Mouse (Mus musculus) lung, adult 2 months (tissue): ENCODE data around the gene Tns3. TPM values are rescaled to one million over a fixed set of nuclear protein-coding genes. Genes with fewer than 3 reads are reported as not detected.

Source experiments
- DNase-seq: peaks from one replicate; pipeline ENCODE4 v3.0.0; 2022
- H3K4me1 ChIP-seq: fragments of 200-500 bp; 2 replicates; pipeline ENCODE4 v1.6.1; 2011; ENCODE audit warnings: low read length; ENCODE audit not compliant: control insufficient read depth, insufficient read depth
- H3K4me3 ChIP-seq: fragments of 200-500 bp; replicated peaks from 2 replicates; pipeline ENCODE3; 2011; ENCODE audit warnings: low read depth, mild to moderate bottlenecking, control low read depth, low read length; ENCODE audit errors: extremely low read depth
- CTCF ChIP-seq: fragments of 200-500 bp; IDR thresholded peaks from 2 replicates; pipeline ENCODE4 v1.5.1; 2011; ENCODE audit warnings: mild to moderate bottlenecking, low read length, control low read depth; ENCODE audit not compliant: insufficient read depth
- POLR2A ChIP-seq: fragments of 200-500 bp; IDR thresholded peaks from 2 replicates; pipeline ENCODE4 v1.6.1; 2011; ENCODE audit warnings: low read depth, mild to moderate bottlenecking, control low read depth, low read length, borderline replicate concordance; ENCODE audit errors: extremely low read depth
- WGBS: fragments of 180-500 bp; shearing (Covaris S2); methylation state at CpG from one replicate; pipeline ENCODE4 v1.1.7; 2018; 5-methylcytosine and 5-hydroxymethylcytosine counted together
- polyA plus RNA-seq: library from polyadenylated mRNA; depleted of rRNA; stranded (reverse); fragments of >200 nt; gene quantifications from 2 replicates; pipeline ENCODE4 v1.2.3, GENCODE M21; 2012

The Tns3 gene
- polyA plus RNA-seq, 1 experiment, result 160 TPM

DNA sequence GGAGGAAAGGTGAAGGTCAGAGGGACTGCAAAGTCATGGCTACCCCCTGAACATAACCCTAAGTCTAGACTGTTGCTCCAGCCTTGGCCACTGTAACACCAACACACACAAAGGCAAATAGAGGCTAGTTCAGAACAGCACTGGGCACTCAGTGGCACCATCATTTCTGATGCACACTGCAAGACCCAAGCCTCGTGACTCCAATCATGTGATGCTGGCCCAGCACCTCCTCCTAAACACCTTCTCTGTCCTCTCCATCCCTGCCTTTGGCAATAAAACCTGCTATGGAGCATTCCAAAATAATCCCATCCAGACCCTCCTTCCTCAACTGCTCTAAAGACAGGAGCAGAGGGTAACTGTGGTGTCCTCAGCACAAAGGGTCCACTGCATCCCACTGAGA is 27.7 kb downstream of the Tns3 start:
- peaks cover 3% of the 10 kb centered on the region; the same call in 1 of the 2 replicates for H3K4me1 ChIP-seq
- 73% methylated on average over 1 of the region's 1 CpGs for WGBS
- TF ChIP-seq CTCF, result no peak
- no peak for TF ChIP-seq POLR2A
- no peak overlapping the region for H3K4me3 ChIP-seq
- DNase-seq, result no peak

DNA sequence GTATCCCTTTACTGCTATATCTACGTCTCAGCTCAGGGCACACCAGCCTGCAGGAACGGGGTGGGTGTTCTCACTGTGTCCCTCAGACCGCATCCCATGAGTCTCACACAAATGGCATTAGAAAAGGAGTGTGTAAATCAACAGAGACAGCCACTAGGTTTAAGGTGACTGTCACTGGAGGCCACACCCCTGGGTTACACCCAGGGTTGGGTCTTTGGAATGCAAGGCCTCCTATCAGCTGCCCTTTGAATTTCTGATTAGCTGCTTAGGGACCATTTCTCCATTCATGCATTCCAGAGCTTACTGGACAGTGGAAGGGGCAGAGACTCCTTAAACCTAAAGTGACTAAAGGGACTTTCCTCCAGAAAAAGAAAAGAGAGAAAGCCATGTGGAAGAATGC is 28.6 kb downstream of the Tns3 start:
- no peak for TF ChIP-seq CTCF
- TF ChIP-seq POLR2A, result no peak
- Histone ChIP-seq H3K4me1 (peaks cover under 1% of the 10 kb centered on the region; the same call in 1 of the 2 replicates), H3K4me3 (no peak overlapping the region)
- no peak for DNase-seq
- 90% methylated on average over 3 of the region's 3 CpGs for WGBS

DNA sequence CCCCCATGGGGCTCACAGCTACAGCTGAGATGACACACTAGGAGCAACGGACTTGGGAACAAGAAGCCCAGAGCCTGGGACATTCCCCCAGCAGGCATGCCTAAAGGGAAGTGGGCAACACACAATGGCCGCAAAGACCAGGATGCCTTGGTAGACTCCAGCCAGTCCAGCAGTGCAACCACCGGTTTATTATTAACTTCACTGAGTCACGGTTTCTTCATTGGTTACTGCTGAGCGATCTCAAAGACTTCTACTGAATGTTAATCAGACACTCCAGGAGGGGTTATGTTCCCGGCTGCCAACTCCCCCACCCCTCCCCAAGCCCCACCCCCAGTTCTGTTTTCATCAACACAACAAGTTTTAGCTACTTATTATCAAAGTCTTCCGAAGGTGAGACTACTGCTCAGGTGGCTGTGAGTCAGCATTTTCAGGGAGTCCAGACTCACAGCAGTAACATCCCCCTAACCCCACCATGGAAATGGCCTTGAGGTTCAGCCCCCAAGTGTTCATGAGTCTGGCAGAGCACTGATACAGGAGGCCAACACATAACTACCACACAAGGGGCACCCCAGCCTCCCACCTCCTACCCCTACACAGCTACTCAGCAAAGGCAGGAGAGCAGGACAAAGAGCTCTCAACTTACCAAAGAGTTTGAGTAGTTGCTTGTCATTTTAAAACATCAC is 29.5 kb downstream of the Tns3 start:
- H3K4me1 ChIP-seq, result peaks cover under 1% of the 10 kb centered on the region; the same call in 1 of the 2 replicates
- H3K4me3 ChIP-seq, result no peak overlapping the region
- DNase-seq, result no peak
- 52% methylated on average over 7 of the region's 7 CpGs for WGBS
- TF ChIP-seq CTCF (no peak), POLR2A (no peak)

DNA sequence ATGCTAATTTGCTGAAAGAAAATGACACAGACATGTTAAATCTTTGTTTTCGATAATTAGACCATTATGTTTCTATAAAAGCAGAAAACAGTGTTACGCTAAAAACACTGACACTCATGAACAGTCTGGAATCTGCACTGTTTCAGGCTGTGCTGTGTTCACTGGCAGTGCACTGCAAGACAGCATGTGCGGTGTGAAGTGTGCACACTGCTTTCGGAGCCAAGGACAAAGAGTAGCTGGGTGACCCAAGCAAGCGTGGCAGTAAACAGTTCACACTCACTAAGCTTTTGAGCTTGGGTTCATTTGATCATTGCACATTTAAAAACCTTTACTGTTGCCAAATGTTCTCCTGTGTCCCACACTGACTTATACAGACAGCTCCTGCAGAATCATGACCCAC is 32.2 kb downstream of the Tns3 start:
- TF ChIP-seq CTCF (no peak), POLR2A (no peak)
- 81% methylated on average over 5 of the region's 5 CpGs for WGBS
- Histone ChIP-seq H3K4me1 (peaks cover 2% of the 10 kb centered on the region; the same call in 1 of the 2 replicates), H3K4me3 (no peak overlapping the region)
- no peak for DNase-seq

DNA sequence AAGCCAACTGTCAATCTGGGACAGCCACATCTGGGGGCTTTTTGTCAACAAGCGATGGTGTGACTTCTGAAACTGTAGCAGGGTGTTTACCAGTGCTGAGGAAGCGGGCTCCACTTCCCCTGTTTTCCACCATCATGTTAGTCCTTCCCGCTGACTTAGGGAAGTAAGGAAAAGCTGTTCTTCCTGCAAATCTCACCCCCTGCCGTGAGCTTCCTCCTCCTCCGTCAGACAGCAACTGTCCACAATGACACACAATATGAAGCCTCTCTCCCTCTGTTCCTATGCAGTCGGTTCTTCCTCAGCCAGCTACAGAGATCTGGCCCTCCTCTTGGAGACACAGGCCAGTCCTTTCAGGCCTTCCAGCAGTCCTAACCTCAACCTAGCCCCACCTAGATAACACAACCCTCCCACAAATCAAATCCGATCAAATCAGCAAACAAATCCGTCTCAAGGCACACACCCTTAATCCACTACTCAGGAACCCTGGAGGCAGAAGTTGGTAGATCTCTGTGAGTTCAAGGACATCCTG is 34.4 kb downstream of the Tns3 start:
- Histone ChIP-seq H3K4me3 (no peak overlapping the region), H3K4me1 (peaks cover 2% of the 10 kb centered on the region; the same call in 1 of the 2 replicates)
- WGBS, result 62% methylated on average over 8 of the region's 8 CpGs
- no peak for DNase-seq
- TF ChIP-seq POLR2A, result no peak
- no peak for TF ChIP-seq CTCF

DNA sequence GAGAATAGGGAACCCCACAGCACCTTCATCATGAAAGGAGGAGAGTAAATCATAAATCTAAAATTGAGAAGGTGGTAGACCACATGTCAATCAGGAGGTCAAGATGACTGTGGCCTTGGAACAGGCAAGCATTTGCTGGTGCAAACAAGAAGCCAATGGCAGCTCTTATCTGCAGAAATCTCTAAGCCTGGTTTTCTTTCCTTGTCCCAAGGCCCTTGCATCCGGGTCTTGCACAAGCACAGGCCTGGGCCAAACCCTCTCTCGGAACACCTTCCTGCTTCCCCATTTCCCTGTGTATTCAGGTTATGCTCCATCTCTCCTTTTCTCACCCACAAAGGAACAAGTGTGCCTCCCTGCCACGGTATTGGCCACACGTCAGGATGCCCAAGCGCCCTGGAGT is 35.0 kb downstream of the Tns3 start:
- Histone ChIP-seq H3K4me3 (no peak overlapping the region), H3K4me1 (peaks cover 2% of the 10 kb centered on the region; the same call in 1 of the 2 replicates)
- 70% methylated on average over 5 of the region's 5 CpGs for WGBS
- DNase-seq, result no peak
- TF ChIP-seq CTCF (no peak), POLR2A (no peak)

DNA sequence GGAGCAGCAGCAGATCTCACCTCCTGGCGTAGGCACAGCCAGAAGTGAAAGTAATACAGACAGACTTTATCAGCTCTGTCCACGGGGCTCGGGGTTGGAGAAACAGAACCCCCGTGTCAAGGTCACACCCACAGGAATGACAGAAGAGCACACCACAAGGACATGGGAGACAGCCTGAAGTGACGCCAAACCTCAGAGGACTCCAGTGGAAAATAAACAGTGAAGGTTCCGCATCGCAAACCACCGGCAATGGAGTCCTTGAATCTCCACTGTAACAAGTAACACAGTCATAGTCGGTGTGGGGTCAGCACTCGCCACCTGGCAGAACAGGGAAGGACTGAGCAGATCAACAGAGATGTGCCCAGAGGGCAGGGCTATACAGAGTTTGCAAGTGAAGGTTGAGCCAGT is 35.5 kb downstream of the Tns3 start:
- DNase-seq, result no peak
- TF ChIP-seq CTCF (no peak), POLR2A (no peak)
- WGBS, result 17% methylated on average over 10 of the region's 10 CpGs
- peaks cover 6% of the 10 kb centered on the region; the same call in 1 of the 2 replicates for H3K4me1 ChIP-seq
- H3K4me3 ChIP-seq, result peak overlapping the region; percentile 46

DNA sequence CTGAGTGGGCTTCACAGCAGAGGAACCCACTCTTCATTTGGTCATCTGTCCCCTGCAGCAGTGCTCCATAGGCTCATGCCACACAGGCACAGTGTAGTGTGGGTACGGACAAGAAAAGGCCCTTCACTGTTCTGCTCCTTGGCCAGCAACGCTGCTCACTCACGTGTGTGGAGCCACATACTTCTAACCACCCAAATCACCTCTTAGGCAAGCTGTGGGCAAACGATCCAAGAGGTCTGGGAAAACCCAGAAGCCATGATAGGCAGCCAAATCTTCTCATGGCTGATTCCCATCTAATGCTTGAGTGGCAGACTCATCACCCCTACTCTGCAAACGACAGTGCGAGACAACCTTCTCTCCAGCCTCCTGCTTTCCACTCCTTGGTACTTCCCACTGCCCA is 37.2 kb downstream of the Tns3 start:
- Histone ChIP-seq H3K4me1 (peaks cover 7% of the 10 kb centered on the region; the same call in 1 of the 2 replicates), H3K4me3 (no peak overlapping the region)
- DNase-seq, result no peak
- no peak for TF ChIP-seq CTCF
- no peak for TF ChIP-seq POLR2A
- 67% methylated on average over 6 of the region's 6 CpGs for whole genome bisulfite sequencing

DNA sequence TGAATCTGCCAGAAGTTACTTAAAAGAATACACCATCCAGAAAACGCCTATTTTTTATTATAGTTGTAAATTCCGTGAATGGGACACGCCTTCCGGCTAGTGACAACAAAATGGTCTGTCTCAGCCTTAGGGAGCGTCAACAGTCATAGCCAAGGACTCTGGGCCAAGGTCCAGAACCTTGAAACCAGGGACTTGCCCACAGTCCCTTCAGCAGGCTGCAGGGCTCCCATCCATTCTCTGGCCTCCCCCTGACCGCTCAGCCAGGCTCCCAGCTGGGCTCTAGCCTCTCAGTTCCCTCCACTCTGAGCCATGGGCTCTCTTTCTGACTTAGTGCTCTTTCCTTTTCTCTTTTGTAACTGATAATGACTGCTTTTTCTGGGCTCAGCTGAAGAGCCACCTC is 37.6 kb downstream of the Tns3 start:
- H3K4me3 ChIP-seq, result no peak overlapping the region
- TF ChIP-seq POLR2A, result no peak
- no peak for TF ChIP-seq CTCF
- 85% methylated on average over 6 of the region's 6 CpGs for WGBS
- peaks cover 7% of the 10 kb centered on the region; the same call in 1 of the 2 replicates for H3K4me1 ChIP-seq
- DNase-seq, result no peak

DNA sequence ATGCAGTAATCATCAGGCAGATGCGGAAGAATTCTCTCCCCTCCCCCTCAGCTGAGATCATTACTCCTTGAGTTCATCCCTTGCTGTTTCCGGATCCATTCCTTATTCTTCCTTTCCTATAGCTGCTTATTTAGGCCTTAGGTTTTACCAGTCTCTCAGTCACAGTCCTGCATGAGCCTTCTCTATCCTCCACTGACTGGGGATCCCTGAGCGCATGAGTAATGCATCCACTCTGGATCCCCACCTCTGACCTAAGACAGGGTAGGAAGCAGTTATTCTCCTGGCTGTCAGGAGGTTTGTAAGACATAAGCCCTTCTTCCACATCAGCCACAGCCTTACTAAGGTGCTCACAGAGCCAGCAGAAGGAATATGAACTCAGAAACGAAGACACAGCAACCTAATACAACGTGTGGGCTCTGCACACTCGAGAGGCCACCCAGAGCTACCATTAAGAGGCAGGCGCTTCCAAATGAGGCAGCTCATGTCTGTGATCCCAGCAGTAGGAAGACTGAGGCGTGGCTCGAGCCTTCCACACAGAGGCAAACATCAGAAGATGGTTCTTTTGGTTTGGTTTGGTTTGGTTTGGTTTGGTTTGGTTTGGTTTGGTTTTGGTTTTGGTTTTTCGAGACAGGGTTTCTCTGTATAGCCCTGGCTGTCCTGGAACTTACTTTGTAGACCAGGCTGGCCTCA is 38.3 kb downstream of the Tns3 start:
- no peak overlapping the region for H3K4me3 ChIP-seq
- H3K4me1 ChIP-seq, result peaks cover 7% of the 10 kb centered on the region; the same call in 1 of the 2 replicates
- no peak for DNase-seq
- TF ChIP-seq CTCF (no peak), POLR2A (no peak)
- WGBS, result 83% methylated on average over 10 of the region's 10 CpGs

DNA sequence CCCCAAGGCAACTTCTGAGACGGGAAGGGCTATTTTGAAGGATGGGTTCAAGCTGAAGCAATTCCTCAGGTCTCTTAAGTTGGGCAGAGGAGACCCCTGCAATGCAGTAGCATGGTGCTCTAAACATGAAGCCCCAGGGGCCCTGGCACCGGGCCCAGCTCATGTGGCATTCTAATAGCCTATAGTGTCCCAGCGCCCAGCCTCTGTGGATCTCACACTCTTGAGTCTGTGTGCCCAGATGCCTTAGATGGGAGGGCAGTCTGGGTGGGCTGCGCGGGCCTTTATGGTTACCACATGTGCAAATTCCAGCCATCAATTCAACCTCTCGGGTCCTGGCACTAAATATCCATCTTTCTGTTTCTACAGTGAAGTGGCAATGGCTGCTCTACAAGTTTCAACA is 38.9 kb downstream of the Tns3 start:
- Histone ChIP-seq H3K4me1 (peaks cover 7% of the 10 kb centered on the region; the same call in 1 of the 2 replicates), H3K4me3 (no peak overlapping the region)
- no peak for DNase-seq
- 78% methylated on average over 6 of the region's 6 CpGs for WGBS
- TF ChIP-seq CTCF, result no peak
- TF ChIP-seq POLR2A, result no peak
